Mouse (Mus musculus): ENCODE measurements around the gene Mrpl27.

- TF ChIP-seq ZNF384 (IDR thresholded peaks at IDR 0.05; ENCODE audit: low read depth, low read length) (no peak), HCFC1 (IDR thresholded peaks at IDR 0.05; ENCODE audit: borderline replicate concordance, insufficient read depth, low read length) (no peak), CHD2 (IDR thresholded peaks at IDR 0.05; ENCODE audit: low read depth, low read length) (no peak), ZC3H11A (IDR thresholded peaks at IDR 0.05; ENCODE audit: borderline replicate concordance, low read depth, low read length) (no peak), MAFK (IDR thresholded peaks at IDR 0.05; ENCODE audit: insufficient read depth, low read depth, low read length) (no peak)
Measured at GRCm38 (mm10) chr11:94620766-94621457, 32.7 kb upstream of the Mrpl27 start.
